Mouse (Mus musculus): ENCODE results near the gene Slc8a3. TPM values are rescaled to one million over a fixed set of nuclear protein-coding genes. Genes with fewer than 3 reads are reported as not detected.

The Slc8a3 gene
- total RNA-seq, 2 experiments from 2014 or later, result 35.8 to 48.7 TPM

Small RNA genes within 50 kb of the gene (microRNA-seq; reads per million reads assigned to microRNA genes)
- 0 to 0.25 reads per million in 2 experiments for gene Mir3067

Other genes starting within 250 kb of the Slc8a3 start
- gene Gm4787, start 46.3 kb upstream of the Slc8a3 start, total RNA-seq (2021), result under 1 TPM; 0.66 to 0.90 TPM
- 1 to 10 TPM; 1.0 to 1.9 TPM for gene Adam4, start 88.8 kb upstream of the Slc8a3 start, total RNA-seq (2021)
- gene Cox16, start 151.9 kb upstream of the Slc8a3 start, total RNA-seq (2021), result 10 to 100 TPM; 73.1 to 96.1 TPM
- 10 to 100 TPM; 25.3 to 27.0 TPM for gene Gm20498, start 199.7 kb upstream of the Slc8a3 start, total RNA-seq (2021)
- gene Synj2bp, start 199.7 kb upstream of the Slc8a3 start, total RNA-seq (2021), result 10 to 100 TPM; 24.0 to 26.7 TPM
- gene Adam21, start 235.3 kb upstream of the Slc8a3 start, total RNA-seq (2021), result under 1 TPM in 1 of 2 experiments, not detected in 1; 0.09 TPM